Mouse (Mus musculus): ENCODE measurements at regions not wholly inside any gene's neighbourhood (a gene's known extent, or its start where the extent isn't known, plus 50 kb on each side); places are given as distances from the start of the nearest gene placed in this dataset.

DNA sequence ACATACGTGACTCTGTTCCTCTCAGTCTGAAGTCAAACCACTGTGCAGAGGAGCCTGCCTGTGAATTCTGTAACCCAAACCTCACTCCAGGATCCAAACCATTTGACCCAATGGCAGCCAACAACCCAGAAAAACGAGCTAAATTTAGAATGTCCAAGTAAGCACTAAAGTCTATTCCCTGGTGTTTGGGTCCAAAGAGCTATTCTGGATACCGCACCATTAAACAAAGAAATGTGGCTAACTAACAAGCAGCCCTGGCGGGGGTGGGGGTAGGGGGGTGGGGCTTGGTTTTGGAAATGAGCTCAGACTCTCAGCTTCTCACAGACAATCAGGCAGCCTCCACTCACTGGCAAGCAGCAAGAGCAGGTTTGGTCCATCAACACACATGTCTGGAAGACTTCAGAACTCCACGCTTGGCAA lies 147.9 kb downstream of the Dyrk2 start:
- TF ChIP-seq CTCF (IDR thresholded peaks at IDR 0.05; ENCODE audit: low read depth) (no peak), EP300 (optimal IDR thresholded peaks at IDR 0.05) (no peak)

All from stomach, postnatal 0 days (tissue).